Mouse (Mus musculus): ENCODE measurements around the gene Cald1.

DNA sequence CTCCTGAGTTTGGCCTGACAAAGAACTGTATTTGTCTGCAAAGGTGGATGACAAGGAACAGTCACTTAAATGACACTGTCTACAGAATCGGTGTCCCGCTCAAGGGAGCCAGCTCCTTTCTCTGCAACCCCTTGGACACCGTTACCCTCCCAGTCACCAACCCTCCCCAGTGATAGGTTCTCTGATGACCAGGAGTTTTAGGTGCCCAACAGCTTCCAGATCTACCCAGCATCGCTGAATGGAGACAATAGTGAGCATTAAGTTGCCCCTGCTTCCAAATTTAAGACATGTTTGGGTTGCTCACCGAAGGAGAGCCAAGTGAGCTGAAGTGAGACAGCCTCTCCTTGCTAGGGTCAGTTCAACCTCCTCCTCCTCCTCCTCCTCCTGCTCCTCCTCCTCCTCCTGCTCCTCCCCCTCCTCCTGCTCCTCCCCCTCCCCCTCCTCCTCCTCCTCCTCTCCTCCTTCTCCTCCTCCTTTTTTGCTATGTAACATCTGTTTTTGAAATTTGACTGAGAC is 70.5 kb downstream of the Cald1 start:
- TF ChIP-seq CTCF (IDR thresholded peaks at IDR 0.05; ENCODE audit: extremely low read depth, insufficient read depth, insufficient read length, insufficient replicate concordance) (no peak), POLR2A (IDR thresholded peaks at IDR 0.05; ENCODE audit: low read depth, low read length) (no peak)
